Mouse (Mus musculus) liver, postnatal 0 days (tissue): ENCODE data around the gene Zkscan17. TPM values are rescaled to one million over a fixed set of nuclear protein-coding genes. Genes with fewer than 3 reads are reported as not detected.

Source experiments
- ATAC-seq: fragments of 200-750 bp; cut with Nextera tagmentation; 2 replicates; pipeline ENCODE4 v1.8.0; 2017; ENCODE audit warnings: mild to moderate bottlenecking, moderate library complexity
- DNase-seq: peaks from one replicate; pipeline ENCODE4 v3.0.0-alpha.2; 2016
- H3K27ac ChIP-seq: fragments of 300-500 bp; sonication (generic); 2 replicates; pipeline ENCODE4 v1.5.1; 2014; ENCODE audit warnings: antibody characterized with exemption, moderate library complexity, mild to moderate bottlenecking, low read depth
- H3K27me3 ChIP-seq: fragments of 300-500 bp; sonication (generic); 2 replicates; pipeline ENCODE4 v1.6.1; 2014; ENCODE audit warnings: low read length, control low read depth, mixed read lengths; ENCODE audit not compliant: insufficient read depth
- H3K36me3 ChIP-seq: fragments of 300-500 bp; sonication (generic); replicated peaks from 2 replicates; pipeline ENCODE4 v1.6.1; 2014; ENCODE audit warnings: mild to moderate bottlenecking, control low read depth, low read length, moderate library complexity, mixed read lengths; ENCODE audit not compliant: insufficient read depth
- H3K4me1 ChIP-seq: fragments of 300-500 bp; sonication (generic); 2 replicates; pipeline ENCODE4 v1.6.1; 2014; ENCODE audit warnings: antibody characterized with exemption, mild to moderate bottlenecking, control low read depth; ENCODE audit not compliant: insufficient read depth
- H3K4me2 ChIP-seq: fragments of 300-500 bp; sonication (generic); 2 replicates; pipeline ENCODE4 v1.6.1; 2014; ENCODE audit warnings: low read depth, mild to moderate bottlenecking, low read length, moderate library complexity, mixed read lengths
- H3K4me3 ChIP-seq: fragments of 300-500 bp; sonication (generic); 2 replicates; pipeline ENCODE4 v1.5.1; 2014; ENCODE audit warnings: low read depth, low read length
- H3K9ac ChIP-seq: fragments of 300-500 bp; sonication (generic); replicated peaks from 2 replicates; pipeline ENCODE4 v1.6.1; 2014; ENCODE audit warnings: mild to moderate bottlenecking, moderate library complexity
- H3K9me3 ChIP-seq: fragments of 300-500 bp; sonication (generic); 2 replicates; pipeline ENCODE4 v1.6.1; 2016; ENCODE audit warnings: mild to moderate bottlenecking, control low read depth, low read length, mixed read lengths
- CTCF ChIP-seq: sonication (generic); IDR thresholded peaks from 2 replicates; pipeline ENCODE4 v1.5.1; 2016; ENCODE audit warnings: antibody characterized with exemption, low read depth
- EP300 ChIP-seq: IDR thresholded peaks from 2 replicates; pipeline ENCODE4 v1.6.1; 2016; ENCODE audit warnings: antibody characterized with exemption, low read depth, mild to moderate bottlenecking
- WGBS: fragments of 180-500 bp; shearing (Covaris S2); extraction: QIAGEN DNeasy Blood & Tissue Kit; methylation state at CpG from one replicate; pipeline ENCODE4 v1.1.7; 2014; ENCODE audit not compliant: insufficient replicate concordance; 5-methylcytosine and 5-hydroxymethylcytosine counted together
- polyA plus RNA-seq: library from polyadenylated mRNA; unstranded; fragments of >200 nt; fragmentation: Nextera tagmentation; extraction: Ambion mirVana; gene quantifications from 2 replicates; pipeline ENCODE4 v1.2.1, GENCODE M21; 2015

The Zkscan17 gene
- polyA plus RNA-seq, 1 experiment from 2014 or later, result 5.4 TPM

- H3K27me3 ChIP-seq, result no peaks in the 10 kb centered on the region
- TF ChIP-seq CTCF (no peak), EP300 (no peak)
- H3K9me3 ChIP-seq, result no peaks in the 10 kb centered on the region
- H3K36me3 ChIP-seq, result no peaks in the 10 kb centered on the region
- H3K4me2 ChIP-seq, result no peak overlapping the region
- no peak overlapping the region for H3K4me3 ChIP-seq
- ATAC-seq (no peak), DNase-seq (no peak)
- peaks cover 16% of the 10 kb centered on the region for H3K4me1 ChIP-seq
- 29% methylated on average over 3 of the region's 3 CpGs for WGBS
- H3K27ac ChIP-seq, result no peak overlapping the region
- no peak overlapping the region for H3K9ac ChIP-seq
Observed at GRCm38 (mm10) chr11:59540123-59540522, 13.6 kb upstream of the Zkscan17 start.

DNA sequence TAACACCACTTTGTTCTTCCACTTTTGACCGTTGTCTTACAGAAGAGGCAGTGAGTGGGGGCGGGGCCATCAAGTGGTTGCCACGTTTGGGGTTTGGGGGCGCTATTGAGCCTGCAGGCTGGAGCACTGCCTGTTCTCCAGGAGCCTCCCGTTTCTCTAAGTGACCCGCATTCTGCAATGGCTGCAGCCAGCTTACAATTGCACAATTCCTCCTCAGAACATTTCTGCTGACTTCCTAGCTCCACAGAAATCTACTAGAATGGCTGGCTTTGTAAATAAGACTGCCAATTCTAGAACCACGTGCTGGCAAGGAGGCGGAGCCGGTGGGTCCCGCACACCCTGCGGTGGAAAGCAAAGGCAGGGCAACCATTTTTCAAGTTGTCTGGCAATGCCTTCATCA, 11.8 kb upstream of the Zkscan17 start:
- DNase-seq (peak; percentile 70), ATAC-seq (peak; percentile 37)
- 22% methylated on average over 11 of the region's 11 CpGs for WGBS
- H3K9me3 ChIP-seq, result no peaks in the 10 kb centered on the region
- no peak overlapping the region for H3K4me3 ChIP-seq
- no peak overlapping the region for H3K9ac ChIP-seq
- TF ChIP-seq CTCF (peak; percentile 53), EP300 (no peak)
- no peak overlapping the region for H3K27ac ChIP-seq
- H3K27me3 ChIP-seq, result no peaks in the 10 kb centered on the region
- H3K4me2 ChIP-seq, result no peak overlapping the region
- peaks cover 12% of the 10 kb centered on the region for H3K4me1 ChIP-seq
- H3K36me3 ChIP-seq, result no peaks in the 10 kb centered on the region

- no peaks in the 10 kb centered on the region for H3K9me3 ChIP-seq
- no peaks in the 10 kb centered on the region for H3K36me3 ChIP-seq
- no peak for ATAC-seq
- WGBS, result 66% methylated on average over 16 of the region's 16 CpGs
- H3K4me3 ChIP-seq, result no peak overlapping the region
- no peaks in the 10 kb centered on the region for H3K27me3 ChIP-seq
- peak; percentile 44 for DNase-seq
- no peak overlapping the region for H3K4me2 ChIP-seq
- H3K27ac ChIP-seq, result no peak overlapping the region
- H3K4me1 ChIP-seq, result peaks cover 12% of the 10 kb centered on the region
- no peak overlapping the region for H3K9ac ChIP-seq
- TF ChIP-seq EP300 (no peak), CTCF (peak; percentile 63)
Observed at GRCm38 (mm10) chr11:59537218-59538130, 10.9 kb upstream of the Zkscan17 start.

DNA sequence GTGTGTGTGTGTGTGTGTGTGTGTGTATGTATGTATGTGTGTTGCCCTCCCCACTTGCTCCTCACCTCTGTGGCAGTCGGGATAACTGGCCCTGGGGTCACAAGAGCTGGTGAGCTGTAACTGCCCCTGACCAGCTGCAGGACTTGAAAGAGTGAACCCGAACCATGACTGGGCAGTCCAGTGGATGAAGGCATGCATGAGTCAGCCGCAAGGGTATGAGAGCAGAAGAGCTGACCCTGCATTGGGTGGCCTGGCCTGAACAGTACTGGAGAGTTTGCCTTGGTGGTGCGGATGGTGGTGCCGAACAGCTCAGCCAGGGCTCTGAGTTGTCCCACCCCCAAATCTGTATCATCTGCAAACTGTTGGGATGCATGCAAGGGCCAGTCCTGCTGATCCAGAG, 5.0 kb upstream of the Zkscan17 start:
- Histone ChIP-seq H3K9me3 (no peaks in the 10 kb centered on the region), H3K36me3 (no peaks in the 10 kb centered on the region), H3K4me3 (no peak overlapping the region), H3K27me3 (no peaks in the 10 kb centered on the region), H3K4me2 (no peak overlapping the region), H3K4me1 (no peaks in the 10 kb centered on the region), H3K9ac (no peak overlapping the region), H3K27ac (no peak overlapping the region)
- TF ChIP-seq EP300, result no peak
- TF ChIP-seq CTCF, result no peak
- ATAC-seq, result no peak
- WGBS, result 66% methylated on average over 5 of the region's 5 CpGs
- DNase-seq, result no peak

DNA sequence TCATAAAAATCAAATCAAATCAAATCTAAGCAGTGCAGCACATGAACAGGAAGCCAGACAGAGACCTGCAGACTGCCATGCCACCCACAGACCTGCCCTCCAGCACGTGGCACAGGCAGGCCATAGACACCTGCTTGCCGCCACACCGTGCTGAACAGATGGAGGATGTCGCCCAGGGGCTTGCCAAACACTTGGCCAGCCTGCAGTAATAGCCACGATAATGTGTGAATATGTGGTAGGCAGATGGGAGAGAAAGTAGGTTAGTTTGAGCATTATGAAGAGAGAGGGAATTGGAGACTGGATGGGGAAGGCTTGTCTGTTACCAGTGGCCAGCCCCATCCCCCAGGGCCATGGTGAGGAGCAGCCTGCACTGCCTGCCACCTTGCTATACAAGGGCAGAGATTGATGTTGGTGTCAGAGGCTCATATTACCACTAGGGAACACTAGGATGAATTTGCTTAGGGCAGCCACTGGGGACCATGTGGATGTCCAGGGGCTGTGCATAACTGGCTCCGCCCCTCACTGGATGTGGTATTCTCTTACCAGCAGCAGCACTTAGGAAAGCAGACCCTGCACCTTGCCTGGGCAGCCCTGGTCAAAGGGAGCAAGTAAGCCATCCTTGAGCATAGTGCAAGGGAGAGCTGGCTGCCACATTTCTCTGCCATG, 4.5 kb upstream of the Zkscan17 start:
- Histone ChIP-seq H3K9me3 (no peaks in the 10 kb centered on the region), H3K27ac (no peak overlapping the region), H3K4me2 (no peak overlapping the region), H3K36me3 (no peaks in the 10 kb centered on the region), H3K27me3 (no peaks in the 10 kb centered on the region), H3K9ac (no peak overlapping the region), H3K4me3 (no peak overlapping the region), H3K4me1 (no peaks in the 10 kb centered on the region)
- TF ChIP-seq EP300 (no peak), CTCF (no peak)
- DNase-seq (no peak), ATAC-seq (no peak)
- WGBS, result 59% methylated on average over 6 of the region's 6 CpGs

- ATAC-seq (no peak), DNase-seq (no peak)
- no peak overlapping the region for H3K4me3 ChIP-seq
- no peaks in the 10 kb centered on the region for H3K9me3 ChIP-seq
- no peaks in the 10 kb centered on the region for H3K27me3 ChIP-seq
- TF ChIP-seq CTCF (no peak), EP300 (no peak)
- H3K4me1 ChIP-seq, result no peaks in the 10 kb centered on the region
- no peak overlapping the region for H3K4me2 ChIP-seq
- H3K27ac ChIP-seq, result no peak overlapping the region
- no peaks in the 10 kb centered on the region for H3K36me3 ChIP-seq
- H3K9ac ChIP-seq, result no peak overlapping the region
- WGBS, result 63% methylated on average over 5 of the region's 5 CpGs
Observed at GRCm38 (mm10) chr11:59530221-59530620, 3.7 kb upstream of the Zkscan17 start.
